Mouse (Mus musculus) cerebellum, adult 2 months (tissue): ENCODE data around the gene Wdsub1.

Experiments used
- CTCF ChIP-seq: fragments of 200-500 bp; IDR thresholded peaks from 2 replicates; pipeline ENCODE4 v1.5.1; 2011; ENCODE audit warnings: low read depth, mild to moderate bottlenecking, control low read depth, low read length, moderate library complexity, borderline replicate concordance; ENCODE audit not compliant: insufficient read depth
- POLR2A ChIP-seq: fragments of 200-500 bp; IDR thresholded peaks from 2 replicates; pipeline ENCODE4 v1.6.1; 2011; ENCODE audit warnings: low read length, control low read depth, borderline replicate concordance; ENCODE audit not compliant: insufficient read depth

DNA sequence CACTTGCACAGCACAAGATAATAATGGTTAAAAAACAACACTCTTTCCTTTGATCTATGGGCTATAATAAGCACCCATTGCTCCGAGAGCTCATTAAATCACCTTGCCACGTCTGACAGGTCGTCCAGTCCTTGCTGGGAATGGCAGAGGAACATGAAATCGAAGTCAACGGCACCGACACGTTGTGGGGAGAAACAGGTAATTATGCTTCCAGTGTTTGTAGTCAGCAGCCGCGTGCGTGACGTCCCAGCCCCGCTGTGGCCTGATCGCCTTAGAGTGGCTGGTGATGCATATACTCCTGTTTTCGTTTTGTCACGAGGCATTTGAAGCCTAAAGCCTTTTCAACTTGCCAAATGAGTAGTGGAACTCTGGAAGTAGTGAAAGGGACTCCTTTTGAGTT lies 62.3 kb downstream of the Wdsub1 start:
- TF ChIP-seq CTCF (no peak), POLR2A (no peak)
